Mouse (Mus musculus): ENCODE results near the gene Aldh2. TPM values are rescaled to one million over a fixed set of nuclear protein-coding genes. Genes with fewer than 3 reads are reported as not detected.

Gene Aldh2
- total and polyA plus RNA-seq, 3 experiments = 198 to 471 (median 267) TPM

DNA sequence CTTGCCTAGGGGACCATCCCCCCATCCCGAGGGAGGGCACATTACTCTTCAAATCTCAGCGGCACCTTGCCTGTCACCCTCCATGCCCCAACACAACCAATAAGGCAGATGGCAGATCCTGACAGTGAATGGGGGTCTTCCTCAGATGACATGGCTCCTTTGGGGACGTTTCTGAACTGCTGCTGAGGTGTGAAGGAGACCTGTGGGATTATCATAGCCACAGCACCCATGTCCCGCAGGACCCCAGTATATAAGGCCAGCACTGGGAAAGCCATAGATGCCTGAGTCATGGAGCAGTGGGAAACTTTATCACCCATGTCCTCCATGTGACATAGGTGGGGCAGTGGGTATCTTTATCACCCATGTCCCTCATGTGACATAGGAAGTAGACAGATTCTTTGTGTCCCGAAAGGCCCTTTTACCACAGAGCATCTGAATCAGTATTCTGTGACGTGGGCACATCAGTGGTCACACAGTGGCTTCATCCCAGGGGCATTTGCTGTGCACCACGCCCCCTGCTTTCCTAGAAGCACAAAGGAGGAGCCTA, 4.4 kb upstream of the Aldh2 start (continued):
- TF ChIP-seq TBP (IDR thresholded peaks at IDR 0.05; ENCODE audit: low read depth, low read length) = no peak
- no peak for TF ChIP-seq RAD21 (IDR thresholded peaks at IDR 0.05; ENCODE audit: low read depth, low read length)

DNA sequence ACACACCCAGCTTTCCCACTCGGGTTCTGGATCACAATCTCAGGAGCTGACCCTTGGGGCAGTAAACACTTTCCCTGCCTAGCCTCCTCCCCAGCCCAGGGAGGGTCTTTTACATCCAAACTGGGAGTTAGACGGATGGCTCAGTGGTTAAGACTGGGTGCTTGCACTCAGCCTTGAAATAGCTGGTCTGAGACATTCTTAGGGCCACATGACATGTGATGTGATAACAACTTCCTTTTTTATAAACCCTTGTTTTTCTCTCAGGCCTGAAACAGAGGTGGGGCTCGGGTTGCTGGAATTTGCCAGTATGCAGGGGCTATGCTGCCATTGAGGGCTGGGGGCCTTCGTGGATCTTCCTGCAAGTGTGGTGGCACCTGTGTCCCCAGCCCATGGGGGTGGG, 3.7 kb upstream of the Aldh2 start:
- DNase-seq (ENCODE audit: low read depth, low spot score) = peak; percentile 73
- Histone ChIP-seq H3K79me2 (ENCODE audit: control insufficient read depth, insufficient read depth, low read length, poor library complexity) (peaks cover 9% of the 10 kb centered on the region), H3K4me1 (ENCODE audit: control insufficient read depth in 1 of 2, insufficient read depth in 2 of 2, low read length in 2 of 2) (peaks cover 19 to 35% of the 10 kb centered on the region in 2 experiments), H3K9me3 (replicated peaks; ENCODE audit: insufficient read depth, low read length) (no peaks in the 10 kb centered on the region), H3K27me3 (ENCODE audit: control insufficient read depth in 1 of 2, insufficient read depth in 2 of 2, low read length in 2 of 2) (no peaks in the 10 kb centered on the region), H3K36me3 (ENCODE audit: control insufficient read depth in 1 of 2, insufficient read depth in 2 of 2, low read length in 2 of 2) (peaks cover 0 to 36% of the 10 kb centered on the region in 2 experiments; a peak in 2 of 4 replicates), H3K27ac (ENCODE audit: control insufficient read depth, low read depth, low read length) (peak overlapping the region; percentile 64), H3K9ac (ENCODE audit: control insufficient read depth, low read depth, low read length, poor library complexity, severe bottlenecking) (peak overlapping the region; percentile 38), H3K4me3 (ENCODE audit: control insufficient read depth in 1 of 2, insufficient read depth in 1 of 2, low read depth in 2 of 2, low read length in 2 of 2) (no peak overlapping the region)
- TF ChIP-seq KAT2A (conservative IDR thresholded peaks at IDR 0.05; ENCODE audit: low read depth, low read length) (no peak), HCFC1 (IDR thresholded peaks at IDR 0.05; ENCODE audit: low read depth, low read length) (no peak; the same call in 1 of the 2 replicates), MAZ (IDR thresholded peaks at IDR 0.05; ENCODE audit: low read depth, low read length) (0 out of 2 replicates have a peak, but pooled peaks have one; percentile 17), MYB (IDR thresholded peaks at IDR 0.05; ENCODE audit: low read depth, low read length) (no peak), GATA1 (IDR thresholded peaks at IDR 0.05; ENCODE audit: low read depth, low read length) (peak; percentile 69), MAFK (IDR thresholded peaks at IDR 0.05; ENCODE audit: borderline replicate concordance, low read depth, low read length) (no peak), ELF1 (IDR thresholded peaks at IDR 0.05; ENCODE audit: low read depth, low read length) (no peak), MAX (IDR thresholded peaks at IDR 0.05; ENCODE audit: low read length) (peak; percentile 78), NELFE (IDR thresholded peaks at IDR 0.05; ENCODE audit: low read depth, low read length) (0 out of 2 replicates have a peak, but pooled peaks have one; percentile 35), ZMIZ1 (IDR thresholded peaks at IDR 0.05; ENCODE audit: low read depth, low read length) (no peak), CHD2 (IDR thresholded peaks at IDR 0.05; ENCODE audit: low read length) (no peak), RCOR1 (IDR thresholded peaks at IDR 0.05; ENCODE audit: low read depth, low read length) (peak; percentile 46; the same call in 1 of the 2 replicates), ZKSCAN1 (IDR thresholded peaks at IDR 0.05; ENCODE audit: low read depth, low read length) (no peak), POLR2AphosphoS2 (IDR thresholded peaks at IDR 0.05; ENCODE audit: low read length) (no peak), CTCF (IDR thresholded peaks at IDR 0.05 in 2 of 3, conservative IDR thresholded peaks at IDR 0.05 in 1 of 3; ENCODE audit: control insufficient read depth in 1 of 3, insufficient read depth in 1 of 3, low read depth in 2 of 3, low read length in 3 of 3, poor library complexity in 1 of 3, severe bottlenecking in 1 of 3) (no peak), TBP (IDR thresholded peaks at IDR 0.05; ENCODE audit: low read depth, low read length) (no peak), ETS1 (IDR thresholded peaks at IDR 0.05; ENCODE audit: low read depth, low read length) (peak; percentile 67), GABPA (IDR thresholded peaks at IDR 0.05; ENCODE audit: low read depth, low read length) (no peak), CHD1 (IDR thresholded peaks at IDR 0.05; ENCODE audit: low read depth, low read length) (no peak), MXI1 (IDR thresholded peaks at IDR 0.05; ENCODE audit: low read depth, low read length) (peak; percentile 82), BHLHE40 (IDR thresholded peaks at IDR 0.05; ENCODE audit: borderline replicate concordance, low read depth, low read length) (no peak), TCF12 (IDR thresholded peaks at IDR 0.05; ENCODE audit: low read depth, low read length) (no peak), EP300 (IDR thresholded peaks at IDR 0.05; ENCODE audit: low read depth in 1 of 2, low read length in 2 of 2) (peak; percentile 23 to 34; a peak in 1 of 4 replicates), MEF2A (IDR thresholded peaks at IDR 0.05; ENCODE audit: extremely low read depth, insufficient replicate concordance, low read depth, low read length, poor library complexity, severe bottlenecking) (no peak), UBTF (IDR thresholded peaks at IDR 0.05; ENCODE audit: borderline replicate concordance, insufficient read depth, low read depth, low read length) (no peak), MYC (IDR thresholded peaks at IDR 0.05; ENCODE audit: low read depth, low read length) (peak; percentile 68), JUND (IDR thresholded peaks at IDR 0.05; ENCODE audit: low read depth, low read length) (no peak), ZC3H11A (IDR thresholded peaks at IDR 0.05; ENCODE audit: low read depth, low read length) (no peak), E2F4 (IDR thresholded peaks at IDR 0.05; ENCODE audit: borderline replicate concordance, low read depth, low read length) (no peak), RAD21 (IDR thresholded peaks at IDR 0.05; ENCODE audit: low read depth, low read length) (no peak), POLR2A (IDR thresholded peaks at IDR 0.05; ENCODE audit: control insufficient read depth in 1 of 2, insufficient read depth in 1 of 2, low read depth in 1 of 2, low read length in 2 of 2, poor library complexity in 1 of 2) (no peak), NRF1 (IDR thresholded peaks at IDR 0.05; ENCODE audit: insufficient read depth, low read depth, low read length, poor library complexity, severe bottlenecking) (0 out of 2 replicates have a peak, but pooled peaks have one; percentile 5), USF2 (IDR thresholded peaks at IDR 0.05; ENCODE audit: borderline replicate concordance in 1 of 2, insufficient read depth in 1 of 2, low read depth in 1 of 2, low read length in 2 of 2) (peak in 1 of 2 experiments; percentile 62; a peak in 1 of 4 replicates), SIN3A (IDR thresholded peaks at IDR 0.05; ENCODE audit: low read length) (peak; percentile 67)

Measured in MEL (cell line).